Mouse (Mus musculus): ENCODE results near the gene Trub2. TPM values are rescaled to one million over a fixed set of nuclear protein-coding genes. Genes with fewer than 3 reads are reported as not detected.

Gene Trub2
- polyA plus RNA-seq (2021; fragmentation: Nextera tagmentation), result 12.7 and 13.2 TPM in 2 replicates
- long read RNA-seq, experiment 1, transcript Trub2-205 (7 exons, 3,930 nt), result minor isoform, 7 of 33 reads
- long read RNA-seq, experiment 1, transcript Trub2-201 (8 exons, 3,408 nt), result major isoform, 12 of 33 reads
- long read RNA-seq, experiment 1, partial matches to known transcripts, result 4 of 33 reads
- long read RNA-seq, experiment 1, other reads (novel, unspliced or antisense), result 8 of 33 reads
- long read RNA-seq, experiment 2, transcript Trub2-205 (7 exons, 3,930 nt), result minor isoform, 41 of 109 reads
- long read RNA-seq, experiment 2, transcript Trub2-201 (8 exons, 3,408 nt), result major isoform, 49 of 109 reads
- long read RNA-seq, experiment 2, partial matches to known transcripts, result 7 of 109 reads
- long read RNA-seq, experiment 2, other reads (novel, unspliced or antisense), result 8 of 109 reads

GRCm38 (mm10) chr2:29787937-29788681, at the start of gene Trub2:
Gene Trub2, minus strand, starts transcription at chr2:29788502.

GRCm38 (mm10) chr2:29820025-29820817, 31.9 kb upstream of the Trub2 start, which contains the start of gene Urm1:
Gene Urm1, plus strand, starts transcription at chr2:29820075.

GRCm38 (mm10) chr2:29802075-29802826, 13.9 kb upstream of the Trub2 start, which contains the start of gene Slc27a4:
Gene Slc27a4, plus strand, starts transcription at chr2:29802634.

GRCm38 (mm10) chr2:29787104-29787917, 991 bp downstream of the Trub2 start, which contains the start of gene Coq4:
Gene Coq4, plus strand, starts transcription at chr2:29787493.

GRCm38 (mm10) chr2:29751497-29751896, 36.8 kb downstream of the Trub2 start, which contains the start of gene Gm13420:
Gene Gm13420, minus strand, starts transcription at chr2:29751685.

Other genes starting within 250 kb of the Trub2 start
- gene Rapgef1, start 168.8 kb downstream of the Trub2 start, polyA plus RNA-seq (2021; fragmentation: Nextera tagmentation), result 5.3 and 6.0 TPM in 2 replicates
- 0.21 and 0.73 TPM in 2 replicates for gene Gm13420, start 36.8 kb downstream of the Trub2 start, polyA plus RNA-seq (2021; fragmentation: Nextera tagmentation)
- gene Gm13547, start 29.2 kb downstream of the Trub2 start, polyA plus RNA-seq (2021; fragmentation: Nextera tagmentation), result not detected in 2 replicates
- gene Coq4, start 1.0 kb downstream of the Trub2 start, polyA plus RNA-seq (2021; fragmentation: Nextera tagmentation), result 36.6 and 40.7 TPM in 2 replicates
- gene Slc27a4, start 14.1 kb upstream of the Trub2 start, polyA plus RNA-seq (2021; fragmentation: Nextera tagmentation), result 13.8 and 14.8 TPM in 2 replicates
- gene Urm1, start 31.6 kb upstream of the Trub2 start, polyA plus RNA-seq (2021; fragmentation: Nextera tagmentation), result 1.6 and 3.3 TPM in 2 replicates
- gene Cercam, start 80.7 kb upstream of the Trub2 start, polyA plus RNA-seq (2021; fragmentation: Nextera tagmentation), result 3.3 and 3.5 TPM in 2 replicates
- gene Odf2, start 100.7 kb upstream of the Trub2 start, polyA plus RNA-seq (2021; fragmentation: Nextera tagmentation), result 20.4 and 21.1 TPM in 2 replicates
- gene Gle1, start 146.9 kb upstream of the Trub2 start, polyA plus RNA-seq (2021; fragmentation: Nextera tagmentation), result 30.3 and 35.1 TPM in 2 replicates
- 177 and 197 TPM in 2 replicates for gene Sptan1, start 177.1 kb upstream of the Trub2 start, polyA plus RNA-seq (2021; fragmentation: Nextera tagmentation)

All from layer of hippocampus, adult 6 months (tissue).